Mouse (Mus musculus) C2C12 (cell line): ENCODE measurements at regions not wholly inside any gene's neighbourhood (a gene's known extent, or its start where the extent isn't known, plus 50 kb on each side); places are given as distances from the start of the nearest gene placed in this dataset.

Experiments
- H3K27me3 ChIP-seq: one replicate; pipeline ENCODE4 v1.6.1; 2011; ENCODE audit not compliant: control insufficient read depth, insufficient read depth, insufficient read length
- H3K36me3 ChIP-seq: one replicate; pipeline ENCODE4 v1.6.1; 2011; ENCODE audit not compliant: control insufficient read depth, insufficient read depth
- H3K4me3 ChIP-seq: one replicate; pipeline ENCODE4 v1.5.1; 2011; ENCODE audit warnings: mild to moderate bottlenecking, control low read depth; ENCODE audit not compliant: poor library complexity, insufficient read depth, severe bottlenecking
- H3K79me2 ChIP-seq: one replicate; pipeline ENCODE4 v1.6.1; 2011; ENCODE audit not compliant: control insufficient read depth, insufficient read depth
- H3K79me3 ChIP-seq: one replicate; pipeline ENCODE4 v1.6.1; 2011; ENCODE audit warnings: low read depth, control low read depth
- H3ac ChIP-seq: one replicate; pipeline ENCODE3; 2011; ENCODE audit warnings: low read depth; ENCODE audit not compliant: control insufficient read depth, insufficient read length
- CEBPB ChIP-seq: IDR thresholded peaks from one replicate; pipeline ENCODE4 v1.6.1; 2011; ENCODE audit warnings: low read depth, mild to moderate bottlenecking, control low read depth, moderate library complexity
- CTCF ChIP-seq: IDR thresholded peaks from one replicate; pipeline ENCODE4 v1.5.1; 2011; ENCODE audit not compliant: control insufficient read depth, insufficient read depth, insufficient read length
- FOSL1 ChIP-seq: IDR thresholded peaks from one replicate; pipeline ENCODE4 v1.8.0; 2011; ENCODE audit warnings: mild to moderate bottlenecking, low read length; ENCODE audit not compliant: poor library complexity, insufficient read depth, severe bottlenecking
- MAX ChIP-seq: IDR thresholded peaks from one replicate; pipeline ENCODE4 v1.6.1; 2011; ENCODE audit warnings: mild to moderate bottlenecking, control low read depth
- MYOD1 ChIP-seq: IDR thresholded peaks from one replicate; pipeline ENCODE4 v1.6.1; 2011; ENCODE audit warnings: low read depth; ENCODE audit not compliant: control insufficient read depth, insufficient read length
- MYOG ChIP-seq: IDR thresholded peaks from one replicate; pipeline ENCODE4 v1.6.1; 2011; ENCODE audit not compliant: control insufficient read depth, insufficient read length; ENCODE audit errors: extremely low read depth
- USF1 ChIP-seq: IDR thresholded peaks from one replicate; pipeline ENCODE4 v1.6.1; 2011; ENCODE audit warnings: low read depth, mild to moderate bottlenecking, control low read depth, moderate library complexity

DNA sequence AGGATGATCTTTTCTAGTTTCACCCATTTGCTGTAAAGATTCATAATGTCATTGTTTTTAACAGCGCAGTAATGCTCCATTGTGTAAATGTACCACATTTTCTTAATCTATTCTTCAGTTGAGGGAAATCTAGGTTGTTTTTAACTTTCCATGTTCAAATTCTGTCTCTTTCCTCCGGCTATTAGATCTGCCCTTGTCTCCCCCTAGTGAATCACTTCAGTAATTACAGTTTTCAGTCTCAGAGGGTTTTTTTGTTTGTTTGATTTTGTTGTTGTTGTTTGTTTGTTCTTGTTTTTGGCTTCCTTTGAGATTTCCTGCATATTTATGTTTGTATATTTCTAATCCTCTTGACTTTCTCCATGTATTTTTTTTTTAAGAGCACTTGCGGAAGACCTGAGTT, 194.8 kb upstream of the Thsd7b start:
- no peak for TF ChIP-seq CEBPB
- no peak for TF ChIP-seq MYOD1
- no peak for TF ChIP-seq MAX
- TF ChIP-seq USF1 = no peak
- no peak for TF ChIP-seq CTCF
- no peak for TF ChIP-seq MYOG
- TF ChIP-seq FOSL1 = no peak
- no peaks in the 10 kb centered on the region for H3K36me3 ChIP-seq
- no peak overlapping the region for H3K4me3 ChIP-seq
- no peaks in the 10 kb centered on the region for H3K79me3 ChIP-seq
- no peak overlapping the region for H3ac ChIP-seq
- no peaks in the 10 kb centered on the region for H3K27me3 ChIP-seq
- H3K79me2 ChIP-seq = no peaks in the 10 kb centered on the region

DNA sequence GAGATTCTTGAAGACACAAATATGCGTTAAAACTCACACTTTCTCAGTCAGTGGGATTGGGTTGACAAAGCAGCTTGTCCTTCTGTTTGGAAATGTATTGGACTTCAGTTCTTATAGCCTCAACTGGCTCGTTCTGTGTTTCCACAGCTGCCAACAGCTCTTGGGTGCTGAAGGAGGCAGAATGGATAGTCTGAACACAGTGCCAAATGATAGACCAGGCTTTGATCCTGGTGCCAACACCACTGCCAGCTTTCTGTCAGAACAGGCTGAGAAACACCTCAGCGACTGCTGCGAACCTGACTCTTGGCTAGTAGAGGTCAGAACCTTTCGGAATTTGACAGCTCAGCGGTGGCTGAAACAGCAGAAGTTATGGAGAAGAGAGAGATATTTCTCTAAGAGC, 215.9 kb upstream of the Thsd7b start:
- H3K79me3 ChIP-seq = no peaks in the 10 kb centered on the region
- TF ChIP-seq MYOG (no peak), FOSL1 (no peak), MAX (no peak), CEBPB (no peak), USF1 (no peak), MYOD1 (no peak), CTCF (no peak)
- H3K27me3 ChIP-seq = no peaks in the 10 kb centered on the region
- no peak overlapping the region for H3K4me3 ChIP-seq
- H3K36me3 ChIP-seq = no peaks in the 10 kb centered on the region
- H3K79me2 ChIP-seq = no peaks in the 10 kb centered on the region
- no peak overlapping the region for H3ac ChIP-seq

DNA sequence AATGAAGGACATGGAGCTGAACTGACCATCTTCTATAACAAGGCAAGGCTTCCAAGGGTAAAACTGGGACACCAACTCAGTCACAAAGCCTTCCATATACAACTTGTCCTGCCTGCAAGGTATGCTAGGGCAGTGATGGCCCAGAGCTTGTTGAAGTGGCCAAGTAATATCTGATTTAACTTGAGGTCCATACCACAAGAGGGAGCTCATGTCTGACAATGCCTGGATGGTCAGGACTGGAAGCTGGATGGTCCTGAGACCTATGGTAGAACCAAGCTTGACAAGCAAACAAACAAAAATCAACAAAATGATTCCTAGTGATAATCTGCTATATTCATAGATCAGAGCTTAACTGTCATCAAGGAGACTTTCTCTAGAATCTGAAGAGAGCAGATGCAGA, 217.8 kb upstream of the Thsd7b start:
- Histone ChIP-seq H3K4me3 (no peak overlapping the region), H3K36me3 (no peaks in the 10 kb centered on the region), H3K27me3 (no peaks in the 10 kb centered on the region), H3ac (no peak overlapping the region), H3K79me3 (no peaks in the 10 kb centered on the region), H3K79me2 (no peaks in the 10 kb centered on the region)
- no peak for TF ChIP-seq MAX
- no peak for TF ChIP-seq USF1
- TF ChIP-seq MYOG = no peak
- TF ChIP-seq MYOD1 = no peak
- no peak for TF ChIP-seq FOSL1
- TF ChIP-seq CTCF = no peak
- TF ChIP-seq CEBPB = no peak

DNA sequence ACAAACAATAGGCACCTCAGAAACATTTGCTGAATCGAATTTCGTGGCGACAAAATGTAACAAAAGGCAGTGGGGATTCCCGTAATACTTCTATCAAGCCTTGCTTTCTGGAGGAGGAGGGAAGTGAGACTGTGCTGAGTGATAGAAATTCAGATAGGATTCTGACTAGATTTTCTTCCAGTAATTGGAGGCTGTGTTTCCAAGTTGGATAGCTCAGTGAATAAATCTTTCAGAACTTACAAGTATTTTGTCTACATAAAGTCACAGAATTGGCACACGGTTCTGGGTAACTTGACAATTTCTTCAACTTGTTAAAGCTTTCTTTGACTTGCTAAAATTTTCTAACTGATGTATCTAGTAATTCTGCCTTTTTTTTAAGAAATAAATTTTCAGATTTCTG, 239.4 kb upstream of the Thsd7b start:
- Histone ChIP-seq H3K79me3 (no peaks in the 10 kb centered on the region), H3K36me3 (no peaks in the 10 kb centered on the region), H3ac (no peak overlapping the region), H3K79me2 (no peaks in the 10 kb centered on the region), H3K27me3 (no peaks in the 10 kb centered on the region), H3K4me3 (no peak overlapping the region)
- no peak for TF ChIP-seq MYOG
- TF ChIP-seq CEBPB = no peak
- TF ChIP-seq USF1 = no peak
- TF ChIP-seq FOSL1 = no peak
- no peak for TF ChIP-seq MAX
- TF ChIP-seq MYOD1 = no peak
- TF ChIP-seq CTCF = no peak

DNA sequence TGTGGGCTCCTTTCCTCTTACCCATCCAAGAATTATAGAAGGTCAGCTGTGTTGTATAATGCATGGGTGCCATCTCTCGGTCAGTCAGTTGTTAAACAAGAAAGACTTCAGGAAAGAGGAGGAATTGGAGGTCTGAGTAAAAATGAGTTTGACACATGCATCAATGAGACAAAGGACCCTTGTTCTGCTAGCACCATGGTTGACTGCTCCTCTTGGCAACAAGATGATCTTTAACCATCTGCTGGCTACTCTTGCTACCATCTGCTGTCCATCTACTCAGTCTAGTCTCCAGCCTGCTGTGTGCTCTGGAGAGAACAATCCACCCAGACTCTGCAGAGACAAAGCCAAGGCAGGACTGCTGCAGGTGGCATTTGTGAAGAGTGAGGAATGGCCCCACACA, 267.2 kb upstream of the Thsd7b start:
- H3K79me2 ChIP-seq = no peaks in the 10 kb centered on the region
- no peak for TF ChIP-seq FOSL1
- TF ChIP-seq CTCF = no peak
- no peak for TF ChIP-seq USF1
- no peak for TF ChIP-seq MYOG
- no peak for TF ChIP-seq MYOD1
- TF ChIP-seq MAX = no peak
- H3K36me3 ChIP-seq = no peaks in the 10 kb centered on the region
- no peaks in the 10 kb centered on the region for H3K79me3 ChIP-seq
- no peaks in the 10 kb centered on the region for H3K27me3 ChIP-seq
- no peak overlapping the region for H3K4me3 ChIP-seq
- H3ac ChIP-seq = no peak overlapping the region

DNA sequence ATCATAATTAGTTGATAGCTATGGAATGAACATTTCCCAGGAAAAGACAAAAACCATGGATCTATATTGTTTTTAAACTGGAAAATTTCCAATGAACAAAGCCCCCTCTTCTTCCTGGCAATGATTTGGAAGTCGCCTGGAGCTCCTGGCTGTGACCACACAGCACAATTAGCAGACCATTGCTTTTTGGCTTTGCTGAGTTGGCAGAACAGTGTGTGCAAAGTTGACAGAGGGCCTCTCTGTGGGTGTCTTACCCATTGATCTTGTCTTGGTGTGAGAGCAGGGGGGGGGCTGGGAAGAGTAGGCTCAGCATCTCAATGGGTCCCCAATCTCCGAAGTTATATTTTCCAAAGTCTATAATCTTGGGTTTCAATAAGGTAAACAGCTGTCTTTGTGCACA, 270.8 kb upstream of the Thsd7b start:
- H3K79me2 ChIP-seq = no peaks in the 10 kb centered on the region
- H3K36me3 ChIP-seq = no peaks in the 10 kb centered on the region
- TF ChIP-seq FOSL1 (no peak), CTCF (no peak), MAX (no peak), MYOG (no peak), CEBPB (no peak), MYOD1 (no peak), USF1 (no peak)

More for the DNA sequence above, 270.8 kb upstream of the Thsd7b start:
- no peaks in the 10 kb centered on the region for H3K27me3 ChIP-seq
- H3K79me3 ChIP-seq = no peaks in the 10 kb centered on the region
- no peak overlapping the region for H3ac ChIP-seq
- H3K4me3 ChIP-seq = no peak overlapping the region
